Mouse (Mus musculus) liver, embryonic 13.5 days (tissue): ENCODE measurements around the gene Mboat7. TPM values are rescaled to one million over a fixed set of nuclear protein-coding genes. Genes with fewer than 3 reads are reported as not detected.
"Not testable (repeated sequence)": the region's sequence is repeated elsewhere in the genome, so short reads cannot be mapped to it uniquely, and the experiment has no call there.

Experiments
- ATAC-seq: fragments of 200-750 bp; cut with Nextera tagmentation; 2 replicates; pipeline ENCODE4 v1.8.0; 2017; ENCODE audit warnings: low read depth, mild to moderate bottlenecking, moderate number of reproducible peaks, moderate library complexity
- DNase-seq: peaks from one replicate; pipeline ENCODE4 v3.0.0; 2022
- H3K27ac ChIP-seq: fragments of 300-500 bp; sonication (generic); 2 replicates; pipeline ENCODE4 v1.5.1; 2015; ENCODE audit warnings: moderate library complexity, mild to moderate bottlenecking, inconsistent platforms
- H3K27me3 ChIP-seq: fragments of 300-500 bp; sonication (generic); 2 replicates; pipeline ENCODE4 v1.6.1; 2015; ENCODE audit warnings: mild to moderate bottlenecking, inconsistent platforms
- H3K36me3 ChIP-seq: fragments of 300-500 bp; sonication (generic); 2 replicates; pipeline ENCODE4 v1.6.1; 2015; ENCODE audit warnings: mild to moderate bottlenecking, inconsistent platforms
- H3K4me1 ChIP-seq: fragments of 300-500 bp; sonication (generic); replicated peaks from 2 replicates; pipeline ENCODE4 v1.6.1; 2015; ENCODE audit warnings: inconsistent platforms
- H3K4me2 ChIP-seq: fragments of 300-500 bp; sonication (generic); 2 replicates; pipeline ENCODE4 v1.6.1; 2015; ENCODE audit warnings: inconsistent platforms, mild to moderate bottlenecking, moderate library complexity
- H3K4me3 ChIP-seq: fragments of 300-500 bp; sonication (generic); replicated peaks from 2 replicates; pipeline ENCODE4 v1.5.1; 2015; ENCODE audit warnings: mild to moderate bottlenecking, inconsistent platforms
- H3K9ac ChIP-seq: fragments of 300-500 bp; sonication (generic); 2 replicates; pipeline ENCODE4 v1.6.1; 2015; ENCODE audit warnings: mild to moderate bottlenecking, inconsistent platforms
- H3K9me3 ChIP-seq: fragments of 300-500 bp; sonication (generic); replicated peaks from 2 replicates; pipeline ENCODE4 v1.6.1; 2016; ENCODE audit warnings: inconsistent platforms
- WGBS: fragments of 180-500 bp; shearing (Covaris S2); methylation state at CpG from one replicate; pipeline ENCODE4 v1.1.7; 2015; ENCODE audit not compliant: insufficient replicate concordance; 5-methylcytosine and 5-hydroxymethylcytosine counted together
- polyA plus RNA-seq: library from polyadenylated mRNA; unstranded; fragments of >200 nt; fragmentation: Nextera tagmentation; extraction: Ambion mirVana; gene quantifications from 2 replicates; pipeline ENCODE4 v1.2.1, GENCODE M21; 2015

The Mboat7 gene
- polyA plus RNA-seq, result 19.8 and 20.0 TPM in 2 replicates

- under 1% methylated on average over 55 of the region's 55 CpGs for WGBS
- H3K36me3 ChIP-seq, result peaks cover 16% of the 10 kb centered on the region; the same call in 1 of the 2 replicates
- peak within 1 kb of the TSS; percentile 97 for H3K4me2 ChIP-seq
- H3K27ac ChIP-seq, result peak within 1 kb of the TSS; percentile 89
- no peaks in the 10 kb centered on the region for H3K9me3 ChIP-seq
- peak within 1 kb of the TSS; percentile 76 for H3K4me3 ChIP-seq
- H3K4me1 ChIP-seq, result peaks cover 45% of the 10 kb centered on the region
- no peaks in the 10 kb centered on the region for H3K27me3 ChIP-seq
- ATAC-seq (peak; percentile 82), DNase-seq (peak; percentile 93)
- peak within 1 kb of the TSS; percentile 83 for H3K9ac ChIP-seq
Observed at GRCm38 (mm10) chr7:3692987-3693808, at the start of gene Mboat7. TSS of gene Mboat7 (minus strand) at chr7:3693523.

GRCm38 (mm10) chr7:3732675-3733074 lies 39.4 kb upstream of the Mboat7 start:
- no CpG with 5 or more reads among the region's 1 CpGs for WGBS
- ATAC-seq, H3K27ac ChIP-seq, H3K9me3 ChIP-seq, H3K27me3 ChIP-seq, H3K9ac ChIP-seq, H3K36me3 ChIP-seq, H3K4me2 ChIP-seq, H3K4me1 ChIP-seq, DNase-seq, H3K4me3 ChIP-seq: not testable (repeated sequence)

GRCm38 (mm10) chr7:3725459-3725858 lies 32.1 kb upstream of the Mboat7 start:
- H3K9me3 ChIP-seq, H3K4me3 ChIP-seq, H3K4me1 ChIP-seq, DNase-seq, H3K36me3 ChIP-seq, H3K9ac ChIP-seq, ATAC-seq, H3K27ac ChIP-seq, H3K4me2 ChIP-seq, H3K27me3 ChIP-seq: not testable (repeated sequence)

GRCm38 (mm10) chr7:3720268-3720667 lies 26.9 kb upstream of the Mboat7 start, which contains the start of gene Pirb:
TSS of gene Pirb (minus strand) at chr7:3720391.
- not testable (repeated sequence) for H3K9me3 ChIP-seq, ATAC-seq, H3K27ac ChIP-seq, H3K4me1 ChIP-seq, H3K4me2 ChIP-seq, H3K27me3 ChIP-seq, DNase-seq, H3K36me3 ChIP-seq, H3K4me3 ChIP-seq, H3K9ac ChIP-seq
- WGBS, result 27% methylated on average over 1 of the region's 3 CpGs

- no peak overlapping the region for H3K4me2 ChIP-seq
- no peaks in the 10 kb centered on the region for H3K36me3 ChIP-seq
- no peak overlapping the region for H3K9ac ChIP-seq
- ATAC-seq (no peak), DNase-seq (no peak)
- no peaks in the 10 kb centered on the region for H3K27me3 ChIP-seq
- H3K4me3 ChIP-seq, result no peak overlapping the region
- no peaks in the 10 kb centered on the region for H3K4me1 ChIP-seq
- H3K27ac ChIP-seq, result no peak overlapping the region
- H3K9me3 ChIP-seq, result no peaks in the 10 kb centered on the region
- WGBS, result 9% methylated on average over 1 of the region's 1 CpGs
Observed at GRCm38 (mm10) chr7:3715249-3715648, 21.9 kb upstream of the Mboat7 start.

- Histone ChIP-seq H3K27me3 (no peaks in the 10 kb centered on the region), H3K9ac (no peak overlapping the region), H3K4me3 (no peak overlapping the region), H3K36me3 (peaks cover 8% of the 10 kb centered on the region), H3K9me3 (no peaks in the 10 kb centered on the region), H3K4me2 (no peak overlapping the region), H3K27ac (no peak overlapping the region), H3K4me1 (no peaks in the 10 kb centered on the region)
- no peak for DNase-seq
- no peak for ATAC-seq
- 41% methylated on average over 5 of the region's 5 CpGs for WGBS
Observed at GRCm38 (mm10) chr7:3712264-3712942, 19.1 kb upstream of the Mboat7 start.

GRCm38 (mm10) chr7:3709000-3709399 lies 15.7 kb upstream of the Mboat7 start:
- H3K27me3 ChIP-seq, result no peaks in the 10 kb centered on the region
- 51% methylated on average over 1 of the region's 1 CpGs for WGBS
- H3K9ac ChIP-seq, result no peak overlapping the region
- H3K27ac ChIP-seq, result 0 out of 2 replicates have a peak overlapping the region, but pooled peaks have one; percentile 4
- peaks cover 38% of the 10 kb centered on the region for H3K36me3 ChIP-seq
- no peak for ATAC-seq
- no peak overlapping the region for H3K4me3 ChIP-seq
- DNase-seq, result no peak
- no peak overlapping the region for H3K4me2 ChIP-seq
- H3K4me1 ChIP-seq, result peaks cover 23% of the 10 kb centered on the region
- H3K9me3 ChIP-seq, result no peaks in the 10 kb centered on the region

- H3K27ac ChIP-seq, H3K9me3 ChIP-seq, H3K9ac ChIP-seq, H3K4me3 ChIP-seq, ATAC-seq, DNase-seq, H3K27me3 ChIP-seq, H3K4me2 ChIP-seq: not testable (repeated sequence)
- peaks cover 23% of the 10 kb centered on the region for H3K4me1 ChIP-seq
- 19% methylated on average over 5 of the region's 5 CpGs for WGBS
- H3K36me3 ChIP-seq, result peaks cover 38% of the 10 kb centered on the region
Observed at GRCm38 (mm10) chr7:3708447-3708980, 15.2 kb upstream of the Mboat7 start.

GRCm38 (mm10) chr7:3707568-3708413 lies 14.5 kb upstream of the Mboat7 start:
- no peak for DNase-seq
- no peak overlapping the region for H3K4me3 ChIP-seq
- H3K4me2 ChIP-seq, result no peak overlapping the region
- ATAC-seq, result peak; percentile 24; the same call in 1 of the 2 replicates
- H3K9ac ChIP-seq, result no peak overlapping the region
- 25% methylated on average over 7 of the region's 7 CpGs for WGBS
- peaks cover 38% of the 10 kb centered on the region for H3K36me3 ChIP-seq
- peak overlapping the region; percentile 39; the same call in 1 of the 2 replicates for H3K27ac ChIP-seq
- H3K4me1 ChIP-seq, result peaks cover 26% of the 10 kb centered on the region
- H3K27me3 ChIP-seq, result no peaks in the 10 kb centered on the region
- no peaks in the 10 kb centered on the region for H3K9me3 ChIP-seq

- peak; percentile 22 for DNase-seq
- peak overlapping the region; percentile 89 for H3K27ac ChIP-seq
- no peaks in the 10 kb centered on the region for H3K9me3 ChIP-seq
- ATAC-seq, result no peak; the same call in 1 of the 2 replicates
- H3K4me1 ChIP-seq, result peaks cover 26% of the 10 kb centered on the region
- H3K36me3 ChIP-seq, result peaks cover 38% of the 10 kb centered on the region
- peak overlapping the region; percentile 82 for H3K4me2 ChIP-seq
- no peaks in the 10 kb centered on the region for H3K27me3 ChIP-seq
- H3K9ac ChIP-seq, result peak overlapping the region; percentile 89
- WGBS, result 17% methylated on average over 4 of the region's 4 CpGs
- peak overlapping the region; percentile 84 for H3K4me3 ChIP-seq
Observed at GRCm38 (mm10) chr7:3707027-3707426, 13.7 kb upstream of the Mboat7 start.
